Mouse (Mus musculus) kidney, adult 11 months (tissue): ENCODE data around the gene Rps6ka2.
"Not testable (repeated sequence)": the region's sequence is repeated elsewhere in the genome, so short reads cannot be mapped to it uniquely, and the experiment has no call there.

Experiments
- DNase-seq: peaks from one replicate; pipeline ENCODE4 v3.0.0; 2022

Gene Rps6ka2

GRCm38 (mm10) chr17:7169627-7170303 lies at the start of gene Rps6ka2:
Gene Rps6ka2, plus strand, starts transcription at chr17:7170115.
- peak; percentile 98 for DNase-seq

DNA sequence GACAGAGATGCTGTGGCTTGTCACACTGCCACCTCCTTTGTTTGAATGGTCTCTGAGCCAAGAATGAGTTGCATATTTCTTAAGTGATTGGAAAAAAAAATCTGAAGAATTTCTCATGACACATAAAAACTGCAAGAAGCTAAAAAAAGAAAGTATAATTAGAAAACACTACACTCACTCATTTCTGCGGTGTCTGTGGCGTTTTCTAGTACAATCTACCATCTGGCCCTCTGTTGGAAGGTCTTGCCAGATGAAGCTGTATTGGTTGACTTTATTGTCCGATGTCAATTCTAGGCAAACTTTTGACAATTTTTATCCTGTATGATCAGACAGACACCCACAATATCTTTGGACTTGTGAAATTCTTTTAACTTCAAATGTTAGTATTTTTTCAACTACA lies 49.1 kb upstream of the Rps6ka2 start:
- not testable (repeated sequence) for DNase-seq

GRCm38 (mm10) chr17:7122554-7122953 lies 47.4 kb upstream of the Rps6ka2 start:
- not testable (repeated sequence) for DNase-seq

GRCm38 (mm10) chr17:7126475-7126874 lies 43.4 kb upstream of the Rps6ka2 start:
- not testable (repeated sequence) for DNase-seq

GRCm38 (mm10) chr17:7134002-7134401 lies 35.9 kb upstream of the Rps6ka2 start:
- DNase-seq, result not testable (repeated sequence)

- not testable (repeated sequence) for DNase-seq
These were observed 34.6 kb upstream of the Rps6ka2 start for GRCm38 (mm10) chr17:7135277-7135676.

DNA sequence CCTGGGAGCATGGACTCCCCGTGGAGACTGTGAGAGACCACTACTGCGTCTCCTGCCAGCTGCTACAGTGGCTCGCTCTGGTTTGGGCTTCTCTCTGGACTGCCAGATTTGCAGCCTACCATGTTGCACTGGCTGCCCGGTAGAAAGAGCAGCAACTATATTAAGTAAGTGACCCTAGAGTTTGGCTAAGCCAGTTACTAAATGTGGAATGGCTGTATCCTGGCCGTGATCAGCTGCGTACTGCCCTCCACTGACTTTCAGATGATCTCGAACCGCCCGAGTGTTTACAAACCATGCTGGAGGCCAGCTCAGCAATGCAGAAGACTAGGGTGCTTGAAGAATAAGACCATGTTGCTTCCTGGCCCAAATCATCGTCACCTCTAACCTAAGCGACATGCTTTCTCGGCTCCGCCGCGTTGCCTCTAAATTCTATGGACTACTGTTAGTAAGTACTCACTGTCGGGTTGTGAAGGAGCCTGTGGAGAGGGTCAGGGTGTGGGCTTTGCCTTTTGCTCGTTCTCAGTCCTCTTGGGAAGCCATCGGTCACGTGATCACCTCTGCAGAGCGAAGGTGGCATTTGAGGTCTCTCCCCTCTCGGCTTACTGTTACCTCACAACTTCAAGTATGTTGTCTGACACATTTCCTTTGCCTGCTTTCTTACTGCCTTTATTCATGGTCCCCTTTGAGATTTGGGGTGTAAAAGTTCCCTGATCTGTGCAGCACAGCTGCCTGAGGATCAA lies 31.6 kb upstream of the Rps6ka2 start:
- no peak for DNase-seq

DNA sequence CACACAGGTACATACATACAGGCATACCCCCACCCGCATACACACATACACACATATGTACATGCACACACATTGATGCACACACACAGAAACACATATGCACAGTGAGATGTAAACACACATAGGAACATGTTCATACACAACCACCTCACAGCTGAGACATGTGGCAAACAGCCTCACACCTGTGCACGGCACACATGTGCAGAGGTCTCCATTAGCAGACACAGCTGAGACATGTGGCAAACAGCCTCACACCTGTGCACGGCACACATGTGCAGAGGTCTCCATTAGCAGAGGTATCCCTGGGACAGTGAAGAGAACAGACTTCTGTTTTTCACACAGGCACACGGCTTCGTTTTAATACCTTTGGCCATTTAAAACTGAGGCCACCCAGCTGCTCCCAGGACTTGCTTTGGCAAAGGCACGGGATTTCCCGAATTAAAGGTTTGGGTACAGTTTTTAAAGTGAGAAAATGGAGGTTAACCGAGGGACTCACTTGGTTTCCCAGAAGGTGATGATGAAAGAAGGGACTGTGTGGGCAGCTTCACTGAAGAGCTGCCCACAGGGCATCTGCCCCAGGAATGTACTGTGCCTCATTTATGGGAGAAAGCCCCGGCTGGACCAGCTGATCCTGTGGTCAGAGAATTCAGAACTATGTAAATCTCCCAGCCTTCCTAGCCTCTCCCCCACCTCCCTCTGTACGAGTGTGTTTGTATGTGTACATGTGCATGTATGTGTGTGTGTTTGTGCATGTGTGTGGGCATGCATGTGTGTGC lies 29.3 kb upstream of the Rps6ka2 start:
- no peak for DNase-seq

DNA sequence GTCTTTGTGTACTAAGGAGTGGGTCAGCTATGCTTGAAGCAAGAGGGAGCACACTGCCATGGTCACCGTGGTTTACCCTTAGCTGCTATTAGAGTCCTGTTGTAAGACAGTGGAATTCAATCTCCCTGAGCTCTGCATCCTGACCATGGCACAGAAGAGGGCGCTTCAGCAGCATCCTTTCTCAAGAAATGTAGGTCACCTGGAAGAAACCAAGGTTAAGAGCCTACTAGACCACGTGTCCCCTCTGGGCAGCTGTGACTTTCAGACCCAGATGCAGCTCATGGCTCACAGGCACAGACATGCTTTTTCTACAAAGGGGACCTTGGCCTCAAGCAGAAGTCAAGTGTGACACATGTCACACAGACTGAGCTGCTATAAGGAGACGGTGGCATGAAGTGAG lies 27.5 kb upstream of the Rps6ka2 start:
- no peak for DNase-seq

DNA sequence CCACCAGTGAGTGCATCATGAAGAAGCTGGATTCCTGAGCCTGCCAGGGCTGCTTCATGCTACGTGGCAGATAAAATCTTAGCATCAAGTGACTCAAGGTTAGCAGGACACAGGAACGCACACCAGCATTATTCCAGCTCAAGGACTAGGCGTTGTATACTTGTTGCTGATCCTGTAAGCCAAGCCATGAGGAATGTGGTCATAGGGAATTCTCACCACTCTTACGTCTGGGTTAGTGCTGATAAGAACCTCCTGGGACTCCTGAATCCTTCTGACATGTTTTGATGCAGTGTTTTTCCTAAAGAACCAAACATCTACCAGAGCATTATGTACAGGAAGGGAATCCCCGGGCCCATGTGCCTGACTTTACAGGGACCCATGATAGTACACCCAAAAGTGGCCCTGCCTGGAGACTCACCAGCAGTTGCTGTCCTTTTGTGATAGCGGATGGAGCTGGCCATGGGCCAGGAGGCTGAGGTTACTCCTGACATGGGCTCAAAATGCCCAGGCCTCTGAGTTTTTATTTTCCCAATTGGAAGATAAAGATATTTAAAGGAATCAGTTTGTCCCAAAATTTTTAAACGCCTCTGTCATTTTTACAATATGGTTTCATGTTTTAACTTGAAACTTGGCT lies 25.9 kb upstream of the Rps6ka2 start:
- no peak for DNase-seq

- no peak for DNase-seq
These were observed 24.4 kb upstream of the Rps6ka2 start for GRCm38 (mm10) chr17:7145373-7146058.

- DNase-seq, result no peak
These were observed 23.4 kb upstream of the Rps6ka2 start for GRCm38 (mm10) chr17:7146479-7146878.

DNA sequence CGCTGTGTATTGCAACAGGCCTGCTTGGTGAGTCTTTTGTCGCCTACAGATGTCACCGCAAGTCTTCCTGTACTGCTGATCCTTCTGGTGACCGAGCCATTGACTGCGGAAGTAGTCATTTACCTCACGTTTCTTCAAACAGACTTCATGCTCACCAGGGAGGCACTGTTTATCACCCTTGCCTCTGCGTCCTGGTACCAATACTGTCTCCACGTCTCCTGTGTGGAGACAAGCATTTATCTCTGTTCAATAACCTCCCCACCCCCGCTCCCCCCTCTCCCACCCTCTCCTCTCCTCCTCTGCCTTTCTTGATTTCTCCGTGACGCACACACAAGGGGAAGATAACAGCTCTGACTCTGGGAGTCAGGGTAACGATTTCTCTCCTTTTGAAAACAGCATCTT lies 22.0 kb upstream of the Rps6ka2 start:
- no peak for DNase-seq

- no peak for DNase-seq
These were observed 20.4 kb upstream of the Rps6ka2 start for GRCm38 (mm10) chr17:7149328-7150195.

DNA sequence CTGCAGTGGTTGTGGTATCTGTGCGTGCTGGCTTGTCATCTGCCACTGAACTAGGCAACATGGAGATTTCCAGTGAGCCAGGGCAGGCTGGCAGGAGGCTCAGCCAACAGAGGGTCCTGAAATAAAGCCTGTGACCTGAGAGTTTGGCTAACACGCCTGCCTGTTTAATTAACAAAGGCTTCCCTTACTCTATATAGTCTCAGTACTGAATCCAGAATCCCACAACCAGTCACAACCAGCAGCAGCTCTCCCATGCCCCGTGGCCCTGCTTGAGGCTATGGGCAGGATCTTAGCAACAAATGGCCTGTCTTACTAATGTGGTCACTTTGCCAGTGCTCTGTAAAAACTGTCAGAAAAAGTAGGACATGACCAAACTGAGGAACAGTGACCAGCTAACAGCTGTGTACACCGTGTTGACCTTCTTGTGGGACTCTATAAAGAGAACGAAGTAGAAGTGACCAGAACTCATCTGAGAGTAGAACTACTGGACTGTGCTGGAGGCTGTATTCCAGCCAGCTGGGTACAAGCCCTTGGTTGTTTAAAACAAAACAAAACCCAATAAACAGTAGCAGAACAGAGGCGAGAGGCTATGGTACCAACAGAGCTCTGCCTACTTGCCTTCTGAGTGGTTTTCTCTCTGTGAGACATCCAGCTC lies 18.3 kb upstream of the Rps6ka2 start:
- DNase-seq, result no peak

DNA sequence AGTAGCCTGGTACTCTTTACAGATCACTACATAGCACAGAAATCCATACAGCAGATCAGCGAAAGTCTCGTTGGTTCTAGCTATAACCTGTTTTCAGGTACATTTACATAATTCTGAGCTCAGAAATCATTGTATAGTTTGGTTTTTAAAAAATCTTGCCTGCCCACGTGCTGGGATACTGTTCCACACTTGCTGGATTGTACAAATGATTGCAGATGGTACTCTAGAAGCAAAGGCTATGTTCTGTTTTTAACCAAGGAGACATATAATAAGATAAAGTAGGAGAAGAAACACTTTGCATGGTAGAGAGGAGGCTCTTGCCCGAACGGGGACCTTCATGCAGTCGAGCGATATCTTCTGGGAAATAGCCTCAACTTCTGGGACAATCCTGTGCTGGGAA lies 17.3 kb upstream of the Rps6ka2 start:
- DNase-seq, result no peak

DNA sequence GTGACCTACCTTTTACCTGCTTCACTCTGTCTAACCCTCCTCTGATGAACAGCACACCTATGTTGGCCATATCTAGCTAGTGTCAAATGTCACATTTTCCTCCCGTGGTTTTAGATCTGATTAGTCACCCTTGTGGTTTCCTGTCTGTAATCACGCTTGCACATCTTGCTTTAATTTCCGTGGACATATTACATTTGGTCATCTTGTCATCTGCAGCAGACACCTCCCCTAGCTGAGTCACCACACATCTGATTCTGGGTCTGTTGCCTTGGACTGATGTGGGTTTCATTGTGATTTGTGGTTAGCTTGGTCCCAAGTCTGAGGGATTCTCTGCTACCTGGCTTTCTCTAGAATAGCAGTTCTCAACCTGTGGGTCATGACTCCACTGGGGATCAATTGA lies 6.0 kb upstream of the Rps6ka2 start:
- DNase-seq, result no peak

DNA sequence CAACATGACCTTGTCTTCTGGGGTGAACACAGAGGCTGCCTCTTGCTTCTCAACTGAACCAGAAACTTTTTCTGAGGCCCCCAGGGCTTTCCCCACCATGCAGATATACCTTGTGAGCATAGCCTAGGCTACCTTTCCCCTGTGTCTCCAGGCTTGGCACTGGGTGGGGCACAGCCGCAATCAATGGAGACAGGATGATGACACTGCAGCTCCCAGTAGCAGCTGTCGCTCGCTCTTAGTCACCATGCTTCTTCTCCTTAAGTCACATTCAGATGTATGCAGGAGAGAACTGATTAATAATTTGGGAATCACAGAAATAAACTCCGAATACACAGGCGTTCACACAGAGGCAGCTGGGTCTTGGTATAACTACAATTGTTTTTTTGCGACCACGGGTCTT lies 4.4 kb upstream of the Rps6ka2 start:
- DNase-seq, result no peak

GRCm38 (mm10) chr17:7168961-7169626 lies 821 bp upstream of the Rps6ka2 start:
- peak; percentile 82 for DNase-seq
